Mouse (Mus musculus) telencephalon, adult 2 months (tissue): ENCODE results near the gene Cd79a.

Source experiments
- DNase-seq: peaks from one replicate; pipeline ENCODE4 v3.0.0-alpha.2; 2011; ENCODE audit warnings: low read depth, low spot score

The Cd79a gene

GRCm38 (mm10) chr7:24918763-24919323 lies 21.7 kb downstream of the Cd79a start:
- no peak for DNase-seq

GRCm38 (mm10) chr7:24919728-24920127 lies 22.5 kb downstream of the Cd79a start:
- DNase-seq = no peak

GRCm38 (mm10) chr7:24930475-24930874 lies 33.3 kb downstream of the Cd79a start:
- DNase-seq = no peak

GRCm38 (mm10) chr7:24931651-24932050 lies 34.5 kb downstream of the Cd79a start:
- no peak for DNase-seq

GRCm38 (mm10) chr7:24943641-24944040 lies 46.5 kb downstream of the Cd79a start:
- DNase-seq = no peak

GRCm38 (mm10) chr7:24944257-24944950 lies 47.2 kb downstream of the Cd79a start, which contains the start of gene Gm4881:
TSS of gene Gm4881 (minus strand) at chr7:24944494.
- DNase-seq = no peak

GRCm38 (mm10) chr7:24947316-24948048 lies 50.3 kb downstream of the Cd79a start:
- DNase-seq = no peak

GRCm38 (mm10) chr7:24948774-24949173 lies 51.6 kb downstream of the Cd79a start:
- no peak for DNase-seq

- DNase-seq = no peak
These were observed 52.9 kb downstream of the Cd79a start for GRCm38 (mm10) chr7:24949958-24950623.
